Mouse (Mus musculus): Measurements from ENCODE around the gene Dnpep. TPM values are rescaled to one million over a fixed set of nuclear protein-coding genes. Genes with fewer than 3 reads are reported as not detected.

Gene Dnpep
- polyA plus RNA-seq, 2 experiments from 2014 or later = 57.0 to 64.9 TPM

DNA sequence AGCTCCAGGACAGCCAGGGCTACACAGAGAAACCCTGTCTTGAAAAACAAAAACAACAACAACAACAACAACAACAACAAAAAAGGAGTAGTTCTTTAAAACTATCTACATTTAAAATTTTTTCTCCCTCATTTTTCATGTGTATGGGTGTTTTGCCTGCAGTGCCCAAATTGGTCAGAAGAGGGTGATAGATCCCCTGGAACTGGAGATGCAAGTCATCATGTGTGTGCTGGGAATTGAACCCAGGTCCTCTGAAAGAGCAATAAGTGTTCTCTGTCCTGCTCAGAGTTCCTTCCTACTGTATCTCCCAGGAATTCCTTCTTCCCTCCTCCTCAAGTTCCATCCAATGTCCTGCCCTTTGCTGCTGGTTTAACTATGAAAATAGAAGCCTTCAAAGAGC lies 9.7 kb upstream of the Dnpep start:
- ATAC-seq = no peak

DNA sequence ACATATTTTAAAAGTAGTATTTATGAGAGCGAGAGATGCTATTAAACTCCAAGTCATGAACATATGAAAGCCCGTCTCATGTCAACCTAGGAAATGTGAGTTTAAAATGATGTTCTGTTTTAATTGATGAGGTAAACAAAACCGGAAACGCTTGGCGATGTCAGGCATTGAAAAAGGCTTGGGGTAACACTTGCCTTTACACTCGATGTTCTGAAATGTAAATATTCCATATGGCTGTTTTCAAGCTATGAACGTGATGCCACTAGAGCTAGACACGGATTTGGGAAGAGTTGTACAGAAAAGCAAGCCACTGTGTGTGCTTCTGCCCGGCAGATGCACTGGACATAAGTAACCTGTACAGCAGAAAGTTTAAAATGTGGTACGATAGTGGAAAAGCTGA lies 1.4 kb upstream of the Dnpep start:
- ATAC-seq = no peak

- no peak for ATAC-seq
These were observed 946 bp upstream of the Dnpep start for GRCm38 (mm10) chr1:75318736-75319135.

GRCm38 (mm10) chr1:75318301-75318700 lies 511 bp upstream of the Dnpep start:
- ATAC-seq = no peak

- ATAC-seq = peak; percentile 0
These were observed 939 bp downstream of the Dnpep start for GRCm38 (mm10) chr1:75316861-75317240.

GRCm38 (mm10) chr1:75315456-75316365 lies 2.1 kb downstream of the Dnpep start:
- ATAC-seq = no peak

GRCm38 (mm10) chr1:75315011-75315410 lies 2.8 kb downstream of the Dnpep start:
- no peak for ATAC-seq

DNA sequence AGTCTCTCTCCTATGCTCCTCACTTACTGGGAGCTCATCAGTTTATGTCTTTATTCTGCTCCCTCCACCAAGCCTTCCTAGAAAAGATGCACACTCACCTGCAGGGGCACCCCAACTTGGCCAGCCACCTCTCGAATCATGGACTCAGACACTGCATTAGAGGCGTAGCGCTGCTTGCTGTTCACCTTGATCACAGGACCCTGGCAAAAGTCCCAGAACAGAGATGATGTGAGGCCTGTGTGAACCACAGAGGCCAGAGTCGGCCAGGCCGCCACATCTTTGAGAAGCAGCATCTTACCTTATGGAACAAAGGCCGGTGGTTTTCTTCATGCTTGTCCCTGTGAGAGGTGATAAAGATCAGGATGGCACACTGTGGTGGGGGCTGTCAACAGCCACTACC lies 6.1 kb downstream of the Dnpep start:
- no peak for ATAC-seq

- no peak for ATAC-seq
These were observed 13.1 kb downstream of the Dnpep start for GRCm38 (mm10) chr1:75304662-75305061.

DNA sequence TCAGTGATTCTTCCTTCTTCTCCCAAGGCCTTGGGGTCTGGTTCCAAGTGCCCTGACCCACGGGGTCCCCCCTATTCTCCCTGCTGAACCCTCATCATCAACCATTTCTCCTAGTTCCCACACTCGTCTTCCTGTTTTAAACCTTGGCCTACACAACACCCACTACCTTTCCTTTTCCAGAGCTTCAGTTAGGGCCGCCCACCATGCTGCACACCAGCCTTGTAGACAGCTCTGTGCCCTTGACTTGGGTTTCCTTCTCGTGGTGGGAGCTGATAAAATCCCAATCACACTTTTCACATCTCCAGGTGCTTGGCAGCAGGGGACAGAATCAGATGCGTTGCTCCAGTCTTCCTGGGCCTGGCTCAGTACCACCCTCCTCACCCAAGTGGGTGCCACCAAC lies 23.5 kb downstream of the Dnpep start:
- ATAC-seq = no peak

GRCm38 (mm10) chr1:75293331-75293701 lies 24.5 kb downstream of the Dnpep start:
- no peak for ATAC-seq

DNA sequence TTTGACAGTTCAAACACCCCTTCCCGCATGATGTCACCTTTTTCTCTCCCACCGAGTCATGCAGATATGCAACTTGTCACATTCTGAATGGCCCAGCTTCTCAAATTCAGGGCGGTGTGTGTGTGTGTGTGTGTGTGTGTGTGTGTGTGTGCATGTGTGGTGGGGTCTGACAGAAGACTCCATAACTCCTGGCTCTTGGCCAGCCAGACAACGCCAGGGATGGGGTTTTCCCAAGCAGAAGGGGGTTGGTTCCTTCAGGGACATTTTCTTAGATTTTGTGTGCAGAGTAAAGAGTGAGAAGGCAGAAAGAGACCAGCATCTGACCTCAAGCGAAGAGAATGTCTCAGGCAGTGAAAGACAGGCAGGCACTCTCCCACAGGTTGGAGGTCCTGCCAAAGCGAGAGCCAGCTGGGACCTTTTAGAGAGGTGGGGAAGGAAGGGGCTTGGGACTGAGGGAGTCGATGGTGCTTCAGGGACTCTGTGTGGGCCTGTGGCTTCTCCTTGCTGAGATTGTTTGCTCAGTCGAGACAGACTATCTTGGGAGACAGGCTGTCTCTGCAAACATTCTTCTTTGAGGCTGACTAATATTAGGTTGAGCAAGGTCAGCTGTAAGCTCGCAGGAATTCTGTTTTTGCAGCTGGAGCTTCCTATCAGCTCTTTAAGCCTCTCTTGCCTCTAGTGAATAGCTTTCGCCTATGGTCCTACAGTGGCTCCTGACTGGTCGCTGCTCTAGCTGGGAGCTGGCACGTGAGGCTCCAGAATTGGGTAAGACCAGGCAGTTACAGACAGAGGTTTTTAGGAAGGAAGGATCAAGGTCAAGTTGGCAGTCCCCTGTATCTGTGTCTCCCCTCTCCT lies 25.1 kb downstream of the Dnpep start:
- no peak for ATAC-seq

- ATAC-seq = no peak
These were observed 26.5 kb downstream of the Dnpep start for GRCm38 (mm10) chr1:75291321-75291720.

DNA sequence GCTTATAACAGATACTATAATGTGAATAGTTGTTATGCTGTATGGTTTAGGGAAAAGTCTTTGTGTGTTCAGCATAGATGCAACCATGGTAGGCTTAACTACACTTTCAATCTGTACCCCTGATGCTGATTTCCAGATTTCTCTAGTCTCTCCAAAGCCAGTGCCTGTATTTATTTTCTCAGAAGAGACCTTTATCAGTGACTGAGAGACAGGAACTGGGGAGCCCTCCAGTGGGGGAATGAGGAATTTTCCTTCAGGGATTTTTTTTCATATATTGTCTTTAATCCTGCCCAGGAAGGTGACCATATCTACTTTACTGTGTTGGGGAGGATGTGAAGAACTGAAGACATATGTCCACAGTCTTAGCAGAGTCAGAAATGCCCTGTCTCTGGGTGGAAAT lies 27.2 kb downstream of the Dnpep start:
- no peak for ATAC-seq

DNA sequence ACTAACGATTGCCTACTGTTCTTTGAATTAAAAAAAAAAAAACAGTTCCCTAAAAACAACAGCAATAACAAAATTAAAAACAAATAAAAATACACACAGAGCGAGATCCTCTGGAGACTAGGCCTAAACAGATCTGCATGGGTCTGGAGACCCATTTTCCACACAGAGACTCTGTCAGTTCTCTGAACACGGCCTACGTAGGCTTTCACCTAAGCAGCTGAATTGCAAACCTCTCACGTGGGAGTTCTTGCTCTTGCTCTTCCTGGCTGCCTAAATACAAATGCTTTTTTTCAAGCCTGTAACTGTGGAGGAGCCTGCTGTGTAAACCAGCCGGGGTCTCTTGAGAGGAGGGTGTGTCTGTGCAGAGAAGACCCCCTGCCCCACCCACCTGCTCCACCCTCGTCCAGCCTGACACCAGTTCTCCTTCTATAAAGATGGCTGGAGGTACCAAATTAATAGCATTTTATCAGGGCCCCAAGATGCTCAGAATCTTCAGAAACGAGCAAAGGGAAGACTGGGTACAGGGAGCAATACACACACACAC lies 27.8 kb downstream of the Dnpep start:
- no peak for ATAC-seq

- ATAC-seq = no peak
These were observed 28.4 kb downstream of the Dnpep start for GRCm38 (mm10) chr1:75289376-75289775.

- ATAC-seq = no peak
These were observed 32.9 kb downstream of the Dnpep start for GRCm38 (mm10) chr1:75284911-75285310.

GRCm38 (mm10) chr1:75283017-75283416 lies 34.8 kb downstream of the Dnpep start:
- no peak for ATAC-seq

GRCm38 (mm10) chr1:75278228-75278627 lies 39.6 kb downstream of the Dnpep start, which contains the start of gene Resp18:
Gene Resp18 (minus strand): TSS chr1:75278415.
- no peak for ATAC-seq

GRCm38 (mm10) chr1:75277195-75278188 lies 40.3 kb downstream of the Dnpep start:
- no peak for ATAC-seq

DNA sequence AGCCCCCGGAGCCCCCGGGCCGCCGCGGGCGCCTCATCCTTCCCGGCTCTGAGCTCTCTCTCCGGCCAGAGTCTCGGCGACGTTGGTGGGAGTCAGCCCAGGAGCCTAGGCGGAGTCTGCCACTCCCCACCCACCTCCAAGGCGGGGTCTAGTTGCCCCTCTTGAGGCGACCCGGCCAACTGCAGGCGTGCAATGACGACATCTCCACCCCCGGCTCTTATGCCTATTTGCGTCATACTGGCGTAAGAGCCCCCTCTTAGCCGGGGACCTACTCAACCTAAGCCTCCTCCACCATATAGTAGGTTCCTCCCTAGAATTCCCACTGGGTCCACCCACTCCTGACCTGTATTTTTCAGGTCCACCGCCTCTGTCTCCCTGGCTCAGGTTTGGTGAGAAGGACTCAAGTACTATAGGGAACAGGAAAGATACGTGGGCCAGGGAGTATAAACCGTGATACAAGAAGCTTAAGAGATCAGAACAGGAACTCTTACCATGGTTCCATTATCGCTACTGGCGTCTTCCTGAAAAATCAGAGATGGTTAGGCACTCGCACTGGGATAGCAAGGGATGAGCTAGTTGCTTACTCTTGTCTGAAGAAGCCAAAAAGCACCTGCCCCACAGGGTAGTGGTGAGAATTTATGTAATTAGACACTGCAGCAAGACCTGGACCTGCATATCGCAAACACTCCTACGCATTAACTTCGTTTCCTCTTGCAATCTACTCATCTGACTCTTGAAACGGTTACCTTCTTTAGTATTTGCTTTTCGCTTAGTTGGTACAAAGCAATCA lies 53.5 kb downstream of the Dnpep start, which contains the start of gene Ptprn:
Ptprn (minus strand) TSS at position 412 of the 790 bp plus-strand sequence.
- no peak for ATAC-seq
